Mouse (Mus musculus): ENCODE measurements around the gene Kdm4b.

DNA sequence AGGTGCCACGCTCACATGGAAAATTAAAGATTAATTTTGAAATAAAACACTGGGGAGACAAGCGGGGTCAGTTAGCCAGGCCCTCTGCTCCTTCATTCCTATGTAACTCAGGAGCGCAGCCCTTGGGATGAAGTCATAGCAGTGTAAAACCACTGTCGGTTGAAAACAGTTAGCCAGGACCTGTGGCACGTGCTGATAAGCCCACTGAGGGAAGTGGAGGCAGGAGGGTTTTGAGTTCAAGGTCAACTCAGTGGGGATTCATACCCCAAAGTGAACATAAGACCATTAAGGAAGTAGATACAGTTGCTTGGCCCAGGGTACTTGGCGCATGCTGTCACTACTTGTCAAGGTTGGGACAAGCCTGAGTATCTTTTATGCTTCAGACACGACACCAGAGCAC is 85.6 kb downstream of the Kdm4b start:
- no peak for TF ChIP-seq POLR2AphosphoS5 (IDR thresholded peaks at IDR 0.05; ENCODE audit: borderline replicate concordance, low read depth, low read length)
- no peak for TF ChIP-seq POLR2A (IDR thresholded peaks at IDR 0.05; ENCODE audit: control insufficient read depth in 1 of 2, insufficient read depth in 1 of 2, low read depth in 1 of 2, low read length in 2 of 2, poor library complexity in 1 of 2)
- no peak for TF ChIP-seq POLR2AphosphoS2 (IDR thresholded peaks at IDR 0.05; ENCODE audit: low read length)

Measured in MEL (cell line).